Mouse (Mus musculus) fat pad, adult 2 months (tissue): ENCODE measurements around the gene Rdh5.

Source experiments
- DNase-seq: peaks from one replicate; pipeline ENCODE4 v3.0.0-alpha.2; 2011; ENCODE audit warnings: low read depth, low spot score; ENCODE audit errors: extremely low read depth

Gene Rdh5

GRCm38 (mm10) chr10:128931441-128931840 is 8.8 kb upstream of the Rdh5 start:
- DNase-seq: no peak

- DNase-seq: no peak
Measured at GRCm38 (mm10) chr10:128929638-128930378, 7.1 kb upstream of the Rdh5 start.

- no peak for DNase-seq
Measured at GRCm38 (mm10) chr10:128928356-128928755, 5.7 kb upstream of the Rdh5 start.

GRCm38 (mm10) chr10:128923935-128924334 is 1.2 kb upstream of the Rdh5 start, which contains the start of gene Bloc1s1:
TSS of gene Bloc1s1 (minus strand) at chr10:128924035.
- no peak for DNase-seq

- peak; percentile 69 for DNase-seq
Measured at GRCm38 (mm10) chr10:128923013-128923691, 464 bp upstream of the Rdh5 start.

- DNase-seq: no peak
Measured at GRCm38 (mm10) chr10:128921883-128922821, 536 bp downstream of the Rdh5 start.

- no peak for DNase-seq
Measured at GRCm38 (mm10) chr10:128921251-128921650, 1.4 kb downstream of the Rdh5 start.

GRCm38 (mm10) chr10:128920736-128921161 is 1.9 kb downstream of the Rdh5 start:
- DNase-seq: no peak

GRCm38 (mm10) chr10:128919966-128920365 is 2.7 kb downstream of the Rdh5 start:
- DNase-seq: no peak

GRCm38 (mm10) chr10:128919203-128919631 is 3.5 kb downstream of the Rdh5 start:
- no peak for DNase-seq

GRCm38 (mm10) chr10:128918246-128918645 is 4.4 kb downstream of the Rdh5 start:
- DNase-seq: no peak

GRCm38 (mm10) chr10:128917400-128917799 is 5.3 kb downstream of the Rdh5 start:
- no peak for DNase-seq

- no peak for DNase-seq
Measured at GRCm38 (mm10) chr10:128916665-128917064, 6.0 kb downstream of the Rdh5 start.

GRCm38 (mm10) chr10:128915550-128915949 is 7.1 kb downstream of the Rdh5 start:
- DNase-seq: no peak

- no peak for DNase-seq
Measured at GRCm38 (mm10) chr10:128913696-128914095, 9.0 kb downstream of the Rdh5 start.

- DNase-seq: no peak
Measured at GRCm38 (mm10) chr10:128913219-128913618, 9.5 kb downstream of the Rdh5 start.

- DNase-seq: no peak
Measured at GRCm38 (mm10) chr10:128912791-128913190, 9.9 kb downstream of the Rdh5 start.

GRCm38 (mm10) chr10:128912268-128912667 is 10.4 kb downstream of the Rdh5 start:
- no peak for DNase-seq

GRCm38 (mm10) chr10:128911430-128911829 is 11.3 kb downstream of the Rdh5 start:
- DNase-seq: no peak

GRCm38 (mm10) chr10:128910066-128910841 is 12.4 kb downstream of the Rdh5 start:
- DNase-seq: no peak
